Mouse (Mus musculus): ENCODE measurements at regions not wholly inside any gene's neighbourhood (a gene's known extent, or its start where the extent isn't known, plus 50 kb on each side); places are given as distances from the start of the nearest gene placed in this dataset.

DNA sequence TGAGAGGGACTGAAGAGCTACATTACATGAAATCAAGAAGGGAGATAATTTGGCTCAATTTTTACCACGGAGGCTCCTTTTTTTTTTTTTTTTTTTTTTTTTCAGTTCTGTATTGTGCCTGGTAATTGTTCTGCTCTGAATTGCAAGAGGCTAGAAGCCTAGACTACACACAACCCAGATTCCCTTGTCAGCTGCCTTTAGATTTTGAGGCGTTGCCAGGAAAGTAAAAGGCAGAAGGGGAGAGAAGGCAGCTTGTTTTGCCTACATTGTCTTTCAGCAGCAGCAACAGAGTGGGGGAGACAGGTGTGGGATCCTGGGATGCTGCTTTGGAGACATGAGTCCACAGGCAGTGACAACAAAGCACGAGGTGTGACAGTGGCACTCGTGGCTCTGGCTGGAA is 170.7 kb downstream of the Mycn start:
- peak in 1 of 2 experiments; percentile 23 for DNase-seq (ENCODE audit: low spot score in 2 of 2)

DNA sequence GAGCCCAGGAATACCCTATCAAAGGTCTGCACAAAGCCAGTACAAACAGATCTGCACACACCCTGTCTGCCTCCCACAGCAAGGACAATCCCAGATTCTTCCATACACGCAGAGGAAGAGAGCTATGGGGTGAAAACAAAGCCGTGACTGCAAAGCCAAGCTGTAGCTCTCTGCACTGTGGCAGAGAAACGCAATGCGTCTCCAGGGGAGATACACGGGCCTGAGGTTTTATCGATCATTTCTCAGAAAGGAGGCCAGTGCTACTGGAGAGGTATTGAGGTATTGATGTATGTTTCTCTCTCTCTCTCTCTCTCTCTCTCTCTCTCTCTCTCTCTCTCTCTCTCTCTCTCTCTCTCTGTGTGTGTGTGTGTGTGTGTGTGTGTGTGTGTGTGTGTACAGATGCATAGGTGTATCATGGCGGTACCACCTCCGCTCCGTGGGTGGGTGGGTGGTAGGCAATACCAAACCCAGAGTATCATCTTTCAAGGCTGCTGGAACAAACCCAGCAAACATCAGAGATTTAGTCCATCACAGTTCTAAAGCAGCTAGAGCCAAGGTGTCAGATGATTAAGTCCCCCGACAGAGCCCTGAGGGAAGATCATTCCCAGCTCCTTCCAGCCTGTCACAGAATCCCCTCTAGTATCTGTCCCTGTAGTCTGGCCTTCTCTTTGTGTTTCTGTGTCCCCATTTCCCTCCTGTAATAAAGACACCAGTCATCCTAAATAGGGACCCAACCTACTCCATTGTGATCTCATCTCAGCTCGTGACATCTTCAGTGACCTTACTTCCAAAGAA is 175.0 kb downstream of the Mycn start:
- no peak for DNase-seq (ENCODE audit: low spot score in 2 of 2)

DNA sequence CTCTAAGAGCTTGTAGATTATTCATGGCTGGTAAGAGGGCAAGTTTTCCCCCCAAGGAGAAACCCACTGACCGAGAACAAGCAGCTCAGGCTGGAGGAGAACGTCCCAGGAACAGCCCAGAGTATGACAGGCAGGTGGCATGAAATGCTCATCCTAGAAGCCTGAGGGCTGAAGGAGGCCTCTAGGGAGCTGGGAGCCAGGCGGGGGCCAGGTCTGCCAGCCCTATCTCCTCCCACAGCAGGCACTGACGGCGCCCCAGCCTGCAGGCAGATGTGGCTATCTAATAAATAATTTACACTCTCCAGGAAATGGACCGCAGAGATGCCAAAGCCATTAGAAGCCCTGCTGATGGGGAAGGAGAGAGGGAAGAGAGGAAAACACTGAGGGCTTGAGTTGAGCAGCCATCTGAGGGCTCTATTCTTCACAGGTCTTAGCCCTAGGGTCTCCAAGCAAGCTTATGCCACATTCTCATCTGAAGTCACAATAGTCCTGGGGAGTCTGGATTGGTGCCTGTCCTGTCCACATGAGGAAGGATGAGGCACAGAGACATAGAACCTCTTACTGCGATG is 176.1 kb downstream of the Mycn start:
- DNase-seq (ENCODE audit: low spot score in 2 of 2): no peak

DNA sequence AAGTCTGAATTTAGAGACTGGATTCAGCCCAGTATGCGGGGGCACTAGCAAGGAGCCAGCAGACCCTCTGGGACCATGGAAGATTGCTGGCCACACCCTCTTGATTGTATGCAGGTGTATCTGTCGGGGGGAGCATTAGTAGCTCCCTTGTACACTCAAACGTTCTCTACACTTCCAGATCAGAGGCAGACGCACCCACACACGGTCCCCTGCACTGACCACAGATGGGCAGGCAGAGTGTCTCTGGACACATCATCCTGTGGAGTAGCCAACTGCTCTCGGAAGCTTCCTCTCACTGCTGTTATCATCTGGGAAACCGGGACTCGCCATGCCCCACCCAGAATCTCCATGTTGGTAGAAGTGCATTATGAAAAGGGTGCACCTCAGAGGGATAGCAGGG is 176.7 kb downstream of the Mycn start:
- no peak for DNase-seq (ENCODE audit: low spot score in 2 of 2)

DNA sequence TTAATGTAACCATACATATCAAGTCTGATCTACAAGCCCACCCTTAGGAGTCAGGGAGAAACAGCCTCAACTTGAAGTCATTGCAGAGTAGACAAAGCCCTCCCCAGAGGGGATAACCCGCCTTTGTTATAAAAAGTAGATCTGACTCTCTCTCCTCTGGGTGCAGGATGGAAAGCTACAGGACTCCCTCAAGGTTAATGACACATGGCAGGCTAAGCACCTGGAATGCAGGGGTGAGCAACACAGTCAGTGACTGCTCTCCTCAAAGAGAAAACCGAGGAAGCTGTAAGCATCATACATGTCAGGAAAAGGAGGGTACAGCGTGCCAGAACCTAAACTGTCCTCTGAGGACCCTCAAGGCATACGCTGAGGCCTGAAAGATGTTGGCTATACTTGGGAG is 177.1 kb downstream of the Mycn start:
- DNase-seq (ENCODE audit: low spot score in 2 of 2): no peak

DNA sequence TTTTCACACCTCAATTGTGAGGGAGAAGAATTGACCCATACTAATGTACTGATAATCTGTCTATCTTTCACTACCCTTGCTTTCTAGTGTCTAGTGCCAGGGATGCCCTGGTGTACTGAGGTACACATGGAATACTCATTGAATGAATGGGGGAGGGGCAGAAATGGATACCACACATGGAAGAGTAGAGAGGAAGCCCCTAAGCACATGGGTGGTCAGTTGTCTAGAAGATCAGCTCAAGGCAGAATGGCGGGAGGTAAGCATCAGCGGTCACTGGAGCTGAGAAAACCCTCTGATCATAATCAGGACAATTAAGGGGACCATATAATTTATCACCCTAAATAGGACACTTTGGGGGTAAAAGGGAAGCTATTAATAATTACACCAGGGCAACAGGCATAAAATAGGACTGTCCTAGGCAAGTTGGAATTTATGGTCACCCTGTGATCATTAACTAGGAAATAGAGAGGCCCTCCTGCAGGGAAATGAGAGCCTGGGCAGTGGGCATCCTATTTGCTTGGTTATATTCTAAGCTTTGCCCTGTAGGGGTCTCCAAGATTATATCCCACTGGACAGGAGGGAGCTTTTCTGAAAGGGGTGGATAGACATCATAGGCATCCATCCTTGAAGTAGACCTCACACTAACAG is 185.3 kb downstream of the Mycn start:
- no peak for DNase-seq (ENCODE audit: low spot score in 2 of 2)

DNA sequence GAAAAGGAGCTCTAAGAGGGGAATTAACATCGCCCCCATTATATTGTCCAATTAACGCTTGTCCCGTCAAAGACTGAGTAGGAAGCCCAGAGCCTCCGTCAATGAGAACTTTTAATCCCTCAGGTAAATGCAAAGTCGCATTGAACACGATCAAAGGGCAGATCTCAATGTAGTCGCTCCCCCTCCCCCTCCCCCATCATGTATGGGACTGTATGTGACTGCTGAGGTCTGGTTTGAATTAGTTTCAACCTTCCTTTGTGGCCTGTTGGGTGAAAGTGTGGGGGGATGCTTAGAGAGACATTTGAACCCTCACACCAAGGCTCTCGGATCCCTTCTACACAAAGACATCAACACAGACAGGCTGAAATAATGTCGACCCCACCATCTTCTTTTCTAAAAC is 187.9 kb downstream of the Mycn start:
- DNase-seq (ENCODE audit: low spot score in 2 of 2): no peak

DNA sequence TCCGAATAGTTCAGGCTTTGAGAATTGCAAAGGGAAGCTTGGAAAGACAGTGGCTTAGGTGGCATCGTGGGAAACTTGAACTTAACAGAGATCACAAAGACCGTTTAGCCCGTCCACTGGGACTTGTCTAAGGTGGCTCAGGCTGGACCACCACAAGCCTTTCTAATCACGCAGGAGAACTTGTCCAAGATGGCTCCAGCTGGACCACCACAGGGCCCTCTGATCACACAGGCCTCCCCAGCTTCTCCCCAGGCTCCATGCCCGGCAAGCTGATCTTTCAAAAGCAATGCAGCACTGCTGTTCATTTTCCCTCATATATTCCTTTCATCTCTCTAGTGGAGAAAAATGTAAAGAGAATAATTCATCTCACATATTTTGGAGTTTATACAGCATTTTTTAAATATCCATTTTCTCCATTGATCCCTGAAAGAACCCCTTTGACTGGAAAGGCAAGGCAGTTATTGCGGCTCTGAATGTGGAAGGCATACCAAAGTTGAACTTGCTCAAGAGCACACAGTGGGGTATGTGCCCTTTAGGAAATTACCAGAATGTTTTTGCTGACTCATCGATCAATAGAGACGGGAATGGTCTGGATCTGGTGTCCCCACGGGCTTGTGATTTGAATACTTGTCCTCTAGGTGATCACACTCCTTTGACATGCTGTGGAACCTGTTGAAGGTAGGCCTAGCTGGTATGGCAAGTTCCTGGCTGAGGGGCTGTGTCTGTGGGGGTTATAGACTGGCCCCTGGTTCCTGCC is 189.9 kb downstream of the Mycn start:
- DNase-seq (ENCODE audit: low spot score in 2 of 2): no peak

DNA sequence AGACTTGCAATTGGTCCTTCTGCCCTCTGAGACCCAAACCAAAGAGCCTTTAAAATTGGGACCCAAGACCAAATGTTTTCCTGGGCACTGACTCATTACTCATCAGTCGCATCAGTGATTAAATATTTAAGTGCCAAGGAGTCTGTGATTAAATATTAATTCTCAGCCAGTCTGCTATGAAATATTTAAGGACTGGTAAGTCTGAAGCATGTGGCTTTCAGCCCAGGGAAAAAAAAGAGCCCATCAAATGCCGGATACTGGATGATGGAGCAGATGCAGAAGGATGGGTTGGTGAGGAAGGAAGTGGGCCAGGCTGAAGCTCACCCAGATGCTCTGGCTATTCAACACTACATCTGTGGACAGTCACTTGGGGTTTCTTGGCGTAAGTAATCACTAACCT is 192.0 kb downstream of the Mycn start:
- DNase-seq (ENCODE audit: low spot score in 2 of 2): no peak

DNA sequence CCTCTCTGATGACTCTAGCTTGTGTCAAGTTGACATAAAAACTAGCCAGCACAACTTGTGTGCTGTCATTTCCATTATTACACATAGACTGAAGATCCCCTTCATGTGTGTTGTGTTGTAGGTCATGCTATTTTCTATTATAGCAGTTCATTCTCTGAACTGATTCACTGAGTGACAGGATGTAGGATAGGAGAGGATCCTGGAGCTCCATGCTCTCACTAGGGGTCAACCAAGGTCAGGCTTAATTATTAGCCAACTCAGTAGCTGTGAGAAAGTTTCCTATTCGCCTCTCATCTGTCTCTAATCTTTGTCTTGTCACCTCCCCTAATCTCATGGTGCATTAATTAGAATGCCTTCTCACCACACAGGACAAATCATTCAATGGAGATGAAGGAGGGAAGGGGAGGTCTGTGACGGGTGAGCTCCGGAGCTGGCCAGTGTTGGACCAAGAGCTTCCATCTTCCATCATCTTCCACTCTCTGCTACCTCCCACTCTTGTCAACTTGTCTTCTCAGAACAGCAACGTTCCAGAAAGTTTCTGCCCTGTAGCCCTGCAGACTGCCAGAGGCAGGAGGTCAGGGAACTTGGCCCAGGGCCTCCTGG is 194.8 kb downstream of the Mycn start:
- DNase-seq (ENCODE audit: low spot score in 2 of 2): no peak

DNA sequence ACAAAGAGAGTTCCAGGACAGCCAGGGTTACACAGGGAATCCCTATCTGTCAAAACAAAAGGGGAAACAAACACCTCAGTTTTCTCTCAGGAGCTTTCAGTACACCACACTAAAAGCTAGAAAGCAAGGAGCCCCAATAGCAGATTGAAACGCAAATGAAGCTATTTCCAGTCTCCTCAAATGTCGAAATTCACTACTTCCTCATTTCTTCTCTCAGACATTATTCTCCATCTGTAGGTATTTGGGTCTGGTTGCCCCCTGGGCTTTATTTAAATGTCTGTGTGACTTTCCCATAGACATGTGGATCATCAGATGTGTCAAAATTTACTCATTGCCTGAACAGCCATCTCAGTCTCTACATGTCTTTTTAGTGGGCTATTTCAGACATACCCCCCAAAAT is 197.2 kb downstream of the Mycn start:
- DNase-seq (ENCODE audit: low spot score in 2 of 2): no peak

DNA sequence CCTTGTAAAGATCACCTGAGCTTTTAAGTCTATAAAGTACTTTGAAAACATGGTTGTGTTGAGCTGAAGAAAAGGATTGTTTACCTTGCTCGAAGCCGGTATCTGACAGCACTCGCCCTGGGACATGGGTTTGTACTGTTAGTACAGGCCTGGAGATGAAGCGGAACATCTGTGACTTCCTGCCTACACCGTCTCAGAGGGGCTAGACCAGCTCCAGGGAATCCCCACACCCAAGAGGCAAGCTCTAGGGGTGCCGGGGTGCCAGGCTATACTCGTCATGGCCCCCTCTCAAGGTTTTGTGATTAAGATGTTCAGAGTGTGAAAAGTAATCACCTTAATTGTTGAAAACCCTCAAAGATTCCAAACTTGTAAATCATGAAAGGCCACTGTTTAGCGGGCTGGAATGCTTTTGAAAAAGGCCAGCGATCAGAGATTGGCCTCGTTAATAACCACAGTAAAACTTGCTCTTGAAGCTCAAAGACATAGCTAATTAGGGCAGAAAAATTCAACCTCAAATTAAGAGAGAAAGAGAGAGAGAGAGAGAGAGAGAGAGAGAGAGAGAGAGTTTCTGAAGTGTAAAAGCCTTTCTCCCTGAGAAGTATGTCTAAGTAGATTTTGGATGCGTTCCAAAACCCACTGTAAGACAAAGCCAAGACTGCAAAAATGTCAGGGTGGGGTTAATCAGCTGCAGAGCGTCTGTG is 202.9 kb downstream of the Mycn start:
- no peak for DNase-seq (ENCODE audit: low spot score in 2 of 2)

DNA sequence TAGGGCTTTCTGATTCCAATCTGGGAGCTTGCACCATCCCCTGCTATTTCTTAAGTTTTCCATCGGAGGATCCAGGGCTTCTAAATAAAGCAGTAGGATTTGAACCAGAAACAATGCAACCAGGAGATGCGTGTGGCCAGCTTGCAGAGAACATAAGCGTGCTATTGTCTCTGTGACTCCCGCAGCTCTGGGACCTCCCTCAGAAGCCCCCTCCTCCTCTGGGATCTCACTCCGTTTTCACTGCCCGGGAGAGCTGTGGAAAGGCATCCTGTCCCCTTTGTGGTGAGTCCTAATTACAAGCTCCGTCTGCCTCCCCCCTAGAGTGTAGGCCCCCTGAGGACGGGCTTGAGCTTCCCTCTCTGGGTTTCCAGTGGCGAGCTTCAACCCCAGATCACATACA is 215.9 kb downstream of the Mycn start:
- no peak for DNase-seq (ENCODE audit: low spot score in 2 of 2)

DNA sequence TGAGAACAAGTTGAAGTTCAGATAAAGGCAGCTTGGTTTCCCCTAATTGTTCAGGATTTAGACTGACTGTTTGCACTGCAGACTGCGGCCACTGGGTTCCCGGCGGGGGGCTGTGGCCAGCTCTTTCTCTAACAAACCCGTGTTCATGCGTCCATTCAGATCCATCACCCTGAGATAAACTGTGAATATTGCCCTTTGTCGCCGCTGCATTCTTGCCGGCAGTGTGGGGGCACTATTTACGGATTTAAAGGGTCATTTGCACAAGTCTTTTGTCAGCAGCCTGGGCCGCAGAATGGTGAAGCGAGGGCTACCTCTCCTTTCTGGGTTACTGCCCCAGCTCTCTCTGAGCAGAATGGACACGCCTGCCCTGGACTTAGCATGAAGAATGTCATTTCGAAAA is 216.6 kb downstream of the Mycn start:
- DNase-seq (ENCODE audit: low spot score in 2 of 2): no peak

DNA sequence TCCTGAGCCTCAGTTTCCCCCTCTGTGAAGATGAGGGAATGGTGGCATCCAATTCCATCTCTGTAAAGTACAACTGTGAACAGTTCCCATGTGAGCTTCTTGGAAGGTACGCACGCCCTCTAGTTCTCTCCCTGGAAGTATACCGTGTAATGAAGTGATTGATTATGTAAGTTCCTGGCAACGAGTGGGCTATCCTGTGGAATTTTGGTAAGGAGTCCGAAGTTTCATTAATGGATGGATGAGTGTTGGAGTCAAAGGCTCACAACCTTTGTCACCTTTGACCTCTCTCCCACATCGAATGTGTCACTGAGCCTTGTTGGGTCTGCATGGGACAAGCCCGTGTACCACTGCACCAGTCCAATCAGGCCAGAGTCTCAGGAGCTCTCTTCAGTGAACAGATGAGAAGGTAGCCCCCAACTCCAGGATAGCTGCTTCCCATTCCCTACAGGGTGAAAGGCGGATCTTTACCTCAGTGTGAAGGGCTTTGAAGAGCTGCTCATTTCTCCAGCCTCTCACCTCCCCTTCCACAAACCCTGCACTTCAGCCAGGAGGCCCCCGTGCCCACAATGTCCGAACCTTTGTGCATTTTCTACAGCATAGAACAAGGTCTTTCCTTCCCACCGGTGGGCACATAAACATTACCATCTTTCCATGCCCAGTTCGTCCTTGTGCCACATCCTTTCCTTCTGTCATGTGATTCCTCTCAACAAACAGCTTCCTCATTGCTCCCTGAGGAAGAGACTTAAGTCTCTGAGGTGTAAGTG is 217.8 kb downstream of the Mycn start:
- DNase-seq (ENCODE audit: low spot score in 2 of 2): no peak

DNA sequence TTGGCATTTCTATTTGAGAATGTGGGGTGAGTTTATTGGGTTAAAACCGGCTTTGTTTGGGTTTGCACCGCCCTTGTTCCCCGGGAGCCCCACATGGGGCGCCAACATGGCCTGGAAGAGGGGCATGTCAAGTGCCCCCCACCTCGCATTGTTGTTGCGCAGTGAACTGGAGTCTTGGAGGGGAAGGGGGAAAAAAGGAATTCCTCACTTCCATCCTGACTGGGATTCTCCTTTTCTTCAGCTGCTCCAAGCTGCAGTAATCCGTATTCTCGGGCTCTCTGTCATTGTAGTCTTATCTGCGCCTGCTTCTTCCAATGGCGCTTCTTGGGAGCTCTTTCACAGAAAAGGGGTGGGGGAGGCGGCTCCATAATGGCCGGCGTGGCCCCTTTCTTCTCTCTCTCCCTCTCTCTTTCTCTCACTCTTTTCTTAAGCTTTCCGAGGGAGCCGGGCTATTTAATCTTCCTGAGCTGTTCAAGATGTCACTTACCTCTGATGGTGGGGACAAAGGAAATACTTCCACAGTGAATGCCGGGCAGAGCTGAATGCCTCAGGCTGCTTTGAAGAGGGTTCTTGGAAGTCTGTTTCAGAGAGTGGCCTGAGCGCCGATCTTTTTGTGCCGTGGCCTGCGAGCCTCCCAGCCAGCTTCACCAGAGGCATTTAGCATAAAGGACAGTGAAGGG is 218.6 kb downstream of the Mycn start:
- no peak for DNase-seq (ENCODE audit: low spot score in 2 of 2)

DNA sequence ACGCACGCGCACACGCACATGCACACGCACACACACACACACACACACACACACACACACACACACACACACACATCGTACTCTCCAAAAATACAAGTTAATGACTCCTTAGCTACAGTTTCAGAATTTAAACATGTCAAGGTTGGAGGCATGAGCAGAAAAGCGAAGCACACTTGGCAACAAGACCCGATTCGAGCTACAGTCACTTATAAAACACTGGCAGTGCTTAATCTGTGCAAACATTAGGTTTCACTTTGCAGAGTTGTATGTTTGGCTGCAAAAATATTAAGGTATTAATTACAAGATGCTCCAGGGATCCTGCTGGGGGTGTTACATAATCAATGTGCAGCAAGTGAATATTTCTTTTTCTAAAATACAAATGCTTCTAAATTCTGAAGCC is 225.0 kb downstream of the Mycn start:
- peak; percentile 56 to 66 for DNase-seq (ENCODE audit: low spot score in 2 of 2)

DNA sequence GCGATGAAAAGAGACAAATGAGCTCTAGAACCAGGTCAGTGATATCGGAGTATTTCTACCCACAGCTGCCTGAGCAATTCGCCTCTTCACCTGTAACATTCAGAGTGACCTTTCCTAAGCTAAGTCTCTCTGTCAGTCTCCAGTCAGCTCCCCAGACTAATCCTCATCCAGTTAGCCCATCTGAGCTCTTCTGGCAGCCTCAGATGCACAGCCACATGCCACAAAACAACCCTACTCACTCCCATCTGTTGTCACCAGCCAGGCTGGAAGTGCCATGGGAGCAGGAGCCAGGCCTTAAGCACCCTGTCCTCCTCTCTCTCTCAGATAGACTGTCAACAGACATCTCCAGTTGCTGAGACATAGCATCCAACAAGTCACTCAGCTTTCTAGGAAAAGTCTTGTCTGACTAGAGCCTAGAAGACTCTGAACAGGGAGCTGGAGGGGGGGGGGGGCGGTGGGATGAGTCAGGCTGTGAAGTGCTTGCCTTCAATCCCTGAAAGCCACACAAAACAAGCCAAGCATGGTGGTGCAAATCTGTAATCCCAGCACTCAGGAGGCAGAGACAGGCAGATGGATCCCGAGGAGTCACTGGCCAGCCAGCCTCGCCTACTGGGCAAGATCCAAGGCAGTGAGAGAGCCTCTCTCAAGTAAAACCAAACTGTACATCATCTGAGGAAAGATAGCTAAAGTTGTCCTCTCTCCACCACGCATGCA is 225.6 kb downstream of the Mycn start:
- peak; percentile 60 to 74 for DNase-seq (ENCODE audit: low spot score in 2 of 2)

DNA sequence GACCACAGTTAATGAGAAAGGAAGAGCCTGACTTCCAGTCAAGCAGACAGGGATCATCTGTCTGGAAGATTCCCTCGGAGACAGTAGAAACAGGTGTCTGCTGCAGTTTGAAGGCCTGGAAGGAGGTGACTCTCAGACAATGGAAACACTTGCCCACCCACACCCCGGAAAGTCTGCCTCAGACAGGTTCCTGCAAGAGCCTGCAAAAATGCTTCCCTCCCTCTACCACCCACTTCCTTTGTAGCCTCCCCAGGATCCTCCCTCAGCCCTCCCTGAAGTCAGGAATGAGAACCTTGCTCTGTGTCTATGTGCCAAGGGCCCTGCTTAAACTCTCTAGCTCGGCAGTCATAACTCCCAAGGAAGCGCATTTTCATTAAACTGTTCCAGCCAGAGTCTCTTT is 226.2 kb downstream of the Mycn start:
- no peak for DNase-seq (ENCODE audit: low spot score in 2 of 2)

Data from layer of hippocampus, postnatal 14 days (tissue).